Mouse (Mus musculus): ENCODE measurements around the gene Sumo3. TPM values are rescaled to one million over a fixed set of nuclear protein-coding genes. Genes with fewer than 3 reads are reported as not detected.

The Sumo3 gene
- total and polyA plus RNA-seq, 3 experiments: 151 to 342 TPM; not detected in 1

GRCm38 (mm10) chr10:77645571-77645970 is 39.7 kb downstream of the Sumo3 start:
- Histone ChIP-seq H3K27me3 (ENCODE audit: control insufficient read depth in 1 of 2, insufficient read depth in 2 of 2, low read length in 2 of 2) (no peaks in the 10 kb centered on the region), H3K9ac (ENCODE audit: control insufficient read depth, low read depth, low read length, poor library complexity, severe bottlenecking) (no peak overlapping the region), H3K36me3 (ENCODE audit: control insufficient read depth in 1 of 2, insufficient read depth in 2 of 2, low read length in 2 of 2) (peaks cover 0 to 14% of the 10 kb centered on the region in 2 experiments; a peak in 2 of 4 replicates), H3K4me3 (ENCODE audit: control insufficient read depth in 1 of 2, insufficient read depth in 1 of 2, low read depth in 2 of 2, low read length in 2 of 2) (no peak overlapping the region), H3K4me1 (ENCODE audit: control insufficient read depth in 1 of 2, insufficient read depth in 2 of 2, low read length in 2 of 2) (no peaks in the 10 kb centered on the region; a peak in 1 of 4 replicates), H3K9me3 (replicated peaks; ENCODE audit: insufficient read depth, low read length) (no peaks in the 10 kb centered on the region), H3K27ac (ENCODE audit: control insufficient read depth, low read depth, low read length) (no peak overlapping the region), H3K79me2 (ENCODE audit: control insufficient read depth, insufficient read depth, low read length, poor library complexity) (no peaks in the 10 kb centered on the region)
- no peak for DNase-seq (ENCODE audit: low read depth, low spot score)
- TF ChIP-seq ZMIZ1 (IDR thresholded peaks at IDR 0.05; ENCODE audit: low read depth, low read length): no peak
- no peak for TF ChIP-seq MYC (IDR thresholded peaks at IDR 0.05; ENCODE audit: low read depth, low read length)
- TF ChIP-seq GATA1 (IDR thresholded peaks at IDR 0.05; ENCODE audit: low read depth, low read length): no peak
- no peak for TF ChIP-seq USF1 (IDR thresholded peaks at IDR 0.05; ENCODE audit: low read depth, low read length)
- no peak for TF ChIP-seq SMC3 (IDR thresholded peaks at IDR 0.05; ENCODE audit: low read depth, low read length)
- TF ChIP-seq POLR2A (IDR thresholded peaks at IDR 0.05; ENCODE audit: control insufficient read depth in 1 of 2, insufficient read depth in 1 of 2, low read depth in 1 of 2, low read length in 2 of 2, poor library complexity in 1 of 2): no peak
- no peak for TF ChIP-seq MAX (IDR thresholded peaks at IDR 0.05; ENCODE audit: low read length)
- TF ChIP-seq TBP (IDR thresholded peaks at IDR 0.05; ENCODE audit: low read depth, low read length): no peak

GRCm38 (mm10) chr10:77647461-77647860 is 41.6 kb downstream of the Sumo3 start:
- no peak overlapping the region for H3K9ac ChIP-seq (ENCODE audit: control insufficient read depth, low read depth, low read length, poor library complexity, severe bottlenecking)
- H3K4me3 ChIP-seq (ENCODE audit: control insufficient read depth in 1 of 2, insufficient read depth in 1 of 2, low read depth in 2 of 2, low read length in 2 of 2): no peak overlapping the region
- H3K27me3 ChIP-seq (ENCODE audit: control insufficient read depth in 1 of 2, insufficient read depth in 2 of 2, low read length in 2 of 2): no peaks in the 10 kb centered on the region
- H3K27ac ChIP-seq (ENCODE audit: control insufficient read depth, low read depth, low read length): no peak overlapping the region
- no peaks in the 10 kb centered on the region for H3K79me2 ChIP-seq (ENCODE audit: control insufficient read depth, insufficient read depth, low read length, poor library complexity)
- TF ChIP-seq MYC (IDR thresholded peaks at IDR 0.05; ENCODE audit: low read depth, low read length): no peak
- TF ChIP-seq ELF1 (IDR thresholded peaks at IDR 0.05; ENCODE audit: low read depth, low read length): no peak
- TF ChIP-seq USF2 (IDR thresholded peaks at IDR 0.05; ENCODE audit: borderline replicate concordance in 1 of 2, insufficient read depth in 1 of 2, low read depth in 1 of 2, low read length in 2 of 2): no peak
- no peak for TF ChIP-seq HCFC1 (IDR thresholded peaks at IDR 0.05; ENCODE audit: low read depth, low read length)
- no peak for TF ChIP-seq POLR2AphosphoS5 (IDR thresholded peaks at IDR 0.05; ENCODE audit: borderline replicate concordance, low read depth, low read length)
- no peak for TF ChIP-seq USF1 (IDR thresholded peaks at IDR 0.05; ENCODE audit: low read depth, low read length)
- no peak for DNase-seq (ENCODE audit: low read depth, low spot score)
- H3K36me3 ChIP-seq (ENCODE audit: control insufficient read depth in 1 of 2, insufficient read depth in 2 of 2, low read length in 2 of 2): peaks cover 0 to 6% of the 10 kb centered on the region in 2 experiments; a peak in 2 of 4 replicates
- no peaks in the 10 kb centered on the region; a peak in 1 of 4 replicates for H3K4me1 ChIP-seq (ENCODE audit: control insufficient read depth in 1 of 2, insufficient read depth in 2 of 2, low read length in 2 of 2)
- no peaks in the 10 kb centered on the region for H3K9me3 ChIP-seq (replicated peaks; ENCODE audit: insufficient read depth, low read length)

GRCm38 (mm10) chr10:77647901-77648300 is 42.0 kb downstream of the Sumo3 start:
- no peaks in the 10 kb centered on the region for H3K9me3 ChIP-seq (replicated peaks; ENCODE audit: insufficient read depth, low read length)
- no peak overlapping the region for H3K4me3 ChIP-seq (ENCODE audit: control insufficient read depth in 1 of 2, insufficient read depth in 1 of 2, low read depth in 2 of 2, low read length in 2 of 2)
- H3K4me1 ChIP-seq (ENCODE audit: control insufficient read depth in 1 of 2, insufficient read depth in 2 of 2, low read length in 2 of 2): no peaks in the 10 kb centered on the region; a peak in 1 of 4 replicates
- no peak for DNase-seq (ENCODE audit: low read depth, low spot score)
- no peak for TF ChIP-seq RCOR1 (IDR thresholded peaks at IDR 0.05; ENCODE audit: low read depth, low read length)
- no peak for TF ChIP-seq MYB (IDR thresholded peaks at IDR 0.05; ENCODE audit: low read depth, low read length)
- no peak for TF ChIP-seq ETS1 (IDR thresholded peaks at IDR 0.05; ENCODE audit: low read depth, low read length)
- no peak for TF ChIP-seq MXI1 (IDR thresholded peaks at IDR 0.05; ENCODE audit: low read depth, low read length)
- TF ChIP-seq USF1 (IDR thresholded peaks at IDR 0.05; ENCODE audit: low read depth, low read length): no peak
- TF ChIP-seq CHD1 (IDR thresholded peaks at IDR 0.05; ENCODE audit: low read depth, low read length): no peak
- TF ChIP-seq POLR2A (IDR thresholded peaks at IDR 0.05; ENCODE audit: control insufficient read depth in 1 of 2, insufficient read depth in 1 of 2, low read depth in 1 of 2, low read length in 2 of 2, poor library complexity in 1 of 2): no peak
- TF ChIP-seq USF2 (IDR thresholded peaks at IDR 0.05; ENCODE audit: borderline replicate concordance in 1 of 2, insufficient read depth in 1 of 2, low read depth in 1 of 2, low read length in 2 of 2): no peak
- TF ChIP-seq MAFK (IDR thresholded peaks at IDR 0.05; ENCODE audit: borderline replicate concordance, low read depth, low read length): no peak
- TF ChIP-seq SIN3A (IDR thresholded peaks at IDR 0.05; ENCODE audit: low read length): no peak
- no peak for TF ChIP-seq TBP (IDR thresholded peaks at IDR 0.05; ENCODE audit: low read depth, low read length)
- TF ChIP-seq ZMIZ1 (IDR thresholded peaks at IDR 0.05; ENCODE audit: low read depth, low read length): no peak
- no peak for TF ChIP-seq GATA1 (IDR thresholded peaks at IDR 0.05; ENCODE audit: low read depth, low read length)
- no peak for TF ChIP-seq NELFE (IDR thresholded peaks at IDR 0.05; ENCODE audit: low read depth, low read length)
- TF ChIP-seq EP300 (IDR thresholded peaks at IDR 0.05; ENCODE audit: low read depth in 1 of 2, low read length in 2 of 2): no peak
- TF ChIP-seq GABPA (IDR thresholded peaks at IDR 0.05; ENCODE audit: low read depth, low read length): no peak
- no peak overlapping the region for H3K9ac ChIP-seq (ENCODE audit: control insufficient read depth, low read depth, low read length, poor library complexity, severe bottlenecking)
- no peaks in the 10 kb centered on the region for H3K79me2 ChIP-seq (ENCODE audit: control insufficient read depth, insufficient read depth, low read length, poor library complexity)
- H3K27ac ChIP-seq (ENCODE audit: control insufficient read depth, low read depth, low read length): no peak overlapping the region
- peaks cover 0 to 6% of the 10 kb centered on the region in 2 experiments; a peak in 2 of 4 replicates for H3K36me3 ChIP-seq (ENCODE audit: control insufficient read depth in 1 of 2, insufficient read depth in 2 of 2, low read length in 2 of 2)
- no peaks in the 10 kb centered on the region for H3K27me3 ChIP-seq (ENCODE audit: control insufficient read depth in 1 of 2, insufficient read depth in 2 of 2, low read length in 2 of 2)

Measured in MEL (cell line).